31 mouse cellular contexts compared by ENCODE assay signal in genomic region chr5:77073794-77074193, GRCm38 (mm10). TPM values are rescaled to one million over a fixed set of nuclear protein-coding genes. Genes with fewer than 3 reads are reported as not detected.
"Had no signal": no experiment of that assay in that cellular context is flagged by ENCODE, and none has a peak within 500 bp of the region (broad histone marks: within the 10 kb centered on the region; RNA-seq: fewer than 3 reads in every experiment).

No protein-coding gene starts in this region.

- H3K9ac ChIP-seq: hindbrain, embryonic 12.5 days; hindbrain, embryonic 14.5 days; intestine, embryonic 15.5 days; limb, embryonic 12.5 days; liver, embryonic 13.5 days; liver, embryonic 15.5 days had no signal

- DNase-seq: gastrocnemius, adult 2 months; gastrocnemius, postnatal 10 days; gastrocnemius, postnatal 25 days; heart, adult 18-20 months; heart, postnatal 14 days; kidney, adult 18-20 months; kidney, adult 8-10 months; kidney, postnatal 10 days; kidney, postnatal 25 days; kidney, postnatal 4 days; liver; liver, embryonic 13.5 days had no signal

- H3K9me3 ChIP-seq: intestine, embryonic 15.5 days; limb, embryonic 10.5 days; liver, embryonic 13.5 days; liver, embryonic 15.5 days had no signal

- H3K36me3 ChIP-seq: hindbrain, embryonic 10.5 days; hindbrain, embryonic 12.5 days; intestine, embryonic 15.5 days; limb, embryonic 10.5 days; limb, embryonic 12.5 days; liver, embryonic 13.5 days; liver, embryonic 15.5 days had no signal

- H3K4me1 ChIP-seq: hindbrain, embryonic 10.5 days; hindbrain, embryonic 12.5 days; intestine, embryonic 15.5 days; limb, embryonic 10.5 days; limb, embryonic 12.5 days; liver, embryonic 13.5 days; liver, embryonic 15.5 days had no signal

- H3K4me2 ChIP-seq: heart, embryonic 11.5 days; hindbrain, embryonic 12.5 days; hindbrain, embryonic 14.5 days; intestine, embryonic 15.5 days; limb, embryonic 12.5 days; liver, embryonic 11.5 days; liver, embryonic 13.5 days; liver, embryonic 15.5 days had no signal

- H3K27ac ChIP-seq: gastrocnemius, adult 2 months; hindbrain, embryonic 10.5 days; hindbrain, embryonic 12.5 days; hindbrain, embryonic 14.5 days; intestine, embryonic 15.5 days; layer of hippocampus, adult 2 months; left cerebral cortex, adult 2 months; limb, embryonic 10.5 days; limb, embryonic 12.5 days; liver, embryonic 13.5 days; liver, embryonic 15.5 days had no signal

- H3K4me3 ChIP-seq: gastrocnemius, adult 2 months; hindbrain, embryonic 10.5 days; hindbrain, embryonic 12.5 days; intestine, embryonic 15.5 days; layer of hippocampus, adult 2 months; left cerebral cortex, adult 2 months; limb, embryonic 10.5 days; limb, embryonic 12.5 days; liver, embryonic 13.5 days; liver, embryonic 15.5 days had no signal

- H3K27me3 ChIP-seq: hindbrain, embryonic 12.5 days; intestine, embryonic 15.5 days; limb, embryonic 12.5 days; liver, embryonic 13.5 days; liver, embryonic 15.5 days had no signal

- ATAC-seq: hindbrain, embryonic 16.5 days; inflammation-experienced regulatory T-cells, adult 6 months; intestine, embryonic 15.5 days; intestine, postnatal 0 days had no signal

RNA-seq across cellular contexts. Expression of gene Hopx, which starts 41.1 kb away (rescaled TPM):
- polyA plus RNA-seq: limb, embryonic 10.5 days; limb, embryonic 12.5 days had no signal

RNA-seq across cellular contexts. Expression of gene Thegl, which starts 58.0 kb away (rescaled TPM):
- total RNA-seq: gastrocnemius, adult 2 months; gastrocnemius, postnatal 10 days; gastrocnemius, postnatal 25 days; gastrocnemius, postnatal 4 days; granulocyte monocyte progenitor cell, adult 5-6 weeks; heart, adult 18-20 months; heart, postnatal 14 days; heart, postnatal 4 days had no signal
- polyA plus RNA-seq: heart, embryonic 11.5 days; heart, embryonic 14.5 days; inflammation-experienced regulatory T-cells, adult 6 months; kidney, embryonic 14.5 days; limb, embryonic 10.5 days; limb, embryonic 12.5 days had no signal
